Mouse (Mus musculus): ENCODE measurements around the gene Uqcc1. TPM values are rescaled to one million over a fixed set of nuclear protein-coding genes. Genes with fewer than 3 reads are reported as not detected.
"Not testable (repeated sequence)": the region's sequence is repeated elsewhere in the genome, so short reads cannot be mapped to it uniquely, and the experiment has no call there.

Gene Uqcc1
- polyA plus RNA-seq, 1 experiment: 36.7 TPM

GRCm38 (mm10) chr2:155939897-155940529 is 9.9 kb upstream of the Uqcc1 start:
- DNase-seq (ENCODE audit: low read depth): peak; percentile 92

GRCm38 (mm10) chr2:155928711-155929345 is 1.3 kb downstream of the Uqcc1 start:
- DNase-seq (ENCODE audit: low read depth): no peak

GRCm38 (mm10) chr2:155925213-155925612 is 4.9 kb downstream of the Uqcc1 start:
- DNase-seq (ENCODE audit: low read depth): not testable (repeated sequence)

GRCm38 (mm10) chr2:155923143-155923542 is 7.0 kb downstream of the Uqcc1 start:
- no peak for DNase-seq (ENCODE audit: low read depth)

GRCm38 (mm10) chr2:155914684-155915083 is 15.4 kb downstream of the Uqcc1 start:
- no peak for DNase-seq (ENCODE audit: low read depth)

GRCm38 (mm10) chr2:155903632-155904008 is 26.5 kb downstream of the Uqcc1 start:
- DNase-seq (ENCODE audit: low read depth): no peak

- DNase-seq (ENCODE audit: low read depth): no peak
These were observed 27.0 kb downstream of the Uqcc1 start for GRCm38 (mm10) chr2:155902989-155903631.

GRCm38 (mm10) chr2:155895046-155895735 is 34.9 kb downstream of the Uqcc1 start:
- no peak for DNase-seq (ENCODE audit: low read depth)

- DNase-seq (ENCODE audit: low read depth): no peak
These were observed 35.6 kb downstream of the Uqcc1 start for GRCm38 (mm10) chr2:155894307-155895045.

- no peak for DNase-seq (ENCODE audit: low read depth)
These were observed 43.3 kb downstream of the Uqcc1 start for GRCm38 (mm10) chr2:155886776-155887175.

- no peak for DNase-seq (ENCODE audit: low read depth)
These were observed 44.8 kb downstream of the Uqcc1 start for GRCm38 (mm10) chr2:155885271-155885697.

- DNase-seq (ENCODE audit: low read depth): no peak
These were observed 48.0 kb downstream of the Uqcc1 start for GRCm38 (mm10) chr2:155882087-155882486.

- DNase-seq (ENCODE audit: low read depth): peak; percentile 71
These were observed 50.9 kb downstream of the Uqcc1 start for GRCm38 (mm10) chr2:155878964-155879876.

GRCm38 (mm10) chr2:155873636-155874035 is 56.5 kb downstream of the Uqcc1 start:
- DNase-seq (ENCODE audit: low read depth): no peak

- DNase-seq (ENCODE audit: low read depth): no peak
These were observed 57.1 kb downstream of the Uqcc1 start for GRCm38 (mm10) chr2:155872930-155873507.

GRCm38 (mm10) chr2:155872486-155872885 is 57.6 kb downstream of the Uqcc1 start:
- no peak for DNase-seq (ENCODE audit: low read depth)

GRCm38 (mm10) chr2:155869772-155870171 is 60.3 kb downstream of the Uqcc1 start:
- peak; percentile 89 for DNase-seq (ENCODE audit: low read depth)

- no peak for DNase-seq (ENCODE audit: low read depth)
These were observed 61.8 kb downstream of the Uqcc1 start for GRCm38 (mm10) chr2:155868320-155868719.

- DNase-seq (ENCODE audit: low read depth): no peak
These were observed 66.7 kb downstream of the Uqcc1 start for GRCm38 (mm10) chr2:155863301-155863867.
